Mouse (Mus musculus) lung, embryonic 16.5 days (tissue): ENCODE measurements around the gene Anapc16. TPM values are rescaled to one million over a fixed set of nuclear protein-coding genes. Genes with fewer than 3 reads are reported as not detected.

Experiments used
- ATAC-seq: fragments of 200-750 bp; cut with Nextera tagmentation; 2 replicates; pipeline ENCODE4 v1.8.0; 2017; ENCODE audit warnings: low read depth, mild to moderate bottlenecking, moderate library complexity
- H3K27ac ChIP-seq: fragments of 300-500 bp; sonication (generic); 2 replicates; pipeline ENCODE4 v1.5.1; 2014; ENCODE audit warnings: mild to moderate bottlenecking, control low read depth, low read length
- H3K27me3 ChIP-seq: fragments of 300-500 bp; sonication (generic); 2 replicates; pipeline ENCODE4 v1.6.1; 2014; ENCODE audit warnings: low read depth, low read length, mixed read lengths; ENCODE audit not compliant: control insufficient read depth, insufficient read depth
- H3K36me3 ChIP-seq: fragments of 300-500 bp; sonication (generic); 2 replicates; pipeline ENCODE4 v1.6.1; 2014; ENCODE audit warnings: low read length; ENCODE audit not compliant: control insufficient read depth, insufficient read depth
- H3K4me1 ChIP-seq: fragments of 300-500 bp; sonication (generic); replicated peaks from 2 replicates; pipeline ENCODE4 v1.6.1; 2014; ENCODE audit warnings: low read length, mixed read lengths; ENCODE audit not compliant: control insufficient read depth, insufficient read depth
- H3K4me2 ChIP-seq: fragments of 300-500 bp; sonication (generic); 2 replicates; pipeline ENCODE4 v1.6.1; 2014; ENCODE audit warnings: low read depth, low read length, control low read depth
- H3K4me3 ChIP-seq: fragments of 300-500 bp; sonication (generic); 2 replicates; pipeline ENCODE4 v1.5.1; 2014; ENCODE audit warnings: mild to moderate bottlenecking, low read length, control low read depth
- H3K9ac ChIP-seq: fragments of 300-500 bp; sonication (generic); 2 replicates; pipeline ENCODE4 v1.6.1; 2014; ENCODE audit warnings: low read length, control low read depth
- H3K9me3 ChIP-seq: fragments of 300-500 bp; sonication (generic); 2 replicates; pipeline ENCODE4 v1.6.1; 2016; ENCODE audit warnings: low read length; ENCODE audit not compliant: control insufficient read depth
- WGBS: fragments of 180-500 bp; shearing (Covaris S2); extraction: QIAGEN DNeasy Blood & Tissue Kit; methylation state at CpG from one replicate; pipeline ENCODE4 v1.1.7; 2014; 5-methylcytosine and 5-hydroxymethylcytosine counted together
- polyA plus RNA-seq: library from polyadenylated mRNA; unstranded; fragments of >200 nt; fragmentation: Nextera tagmentation; extraction: Ambion mirVana; gene quantifications from 2 replicates; pipeline ENCODE4 v1.2.1, GENCODE M21; 2015

Anapc16 gene
- polyA plus RNA-seq, 1 experiment from 2014 or later, result 103 TPM

- H3K4me2 ChIP-seq, result no peak overlapping the region
- ATAC-seq, result no peak
- 82% methylated on average over 8 of the region's 8 CpGs for WGBS
- H3K4me3 ChIP-seq, result no peak overlapping the region
- no peak overlapping the region for H3K9ac ChIP-seq
- H3K4me1 ChIP-seq, result peaks cover 7% of the 10 kb centered on the region
- no peak overlapping the region for H3K27ac ChIP-seq
- H3K9me3 ChIP-seq, result no peaks in the 10 kb centered on the region
- no peaks in the 10 kb centered on the region for H3K27me3 ChIP-seq
- H3K36me3 ChIP-seq, result no peaks in the 10 kb centered on the region
These were observed 28.6 kb upstream of the Anapc16 start for GRCm38 (mm10) chr10:60031562-60031961.

DNA sequence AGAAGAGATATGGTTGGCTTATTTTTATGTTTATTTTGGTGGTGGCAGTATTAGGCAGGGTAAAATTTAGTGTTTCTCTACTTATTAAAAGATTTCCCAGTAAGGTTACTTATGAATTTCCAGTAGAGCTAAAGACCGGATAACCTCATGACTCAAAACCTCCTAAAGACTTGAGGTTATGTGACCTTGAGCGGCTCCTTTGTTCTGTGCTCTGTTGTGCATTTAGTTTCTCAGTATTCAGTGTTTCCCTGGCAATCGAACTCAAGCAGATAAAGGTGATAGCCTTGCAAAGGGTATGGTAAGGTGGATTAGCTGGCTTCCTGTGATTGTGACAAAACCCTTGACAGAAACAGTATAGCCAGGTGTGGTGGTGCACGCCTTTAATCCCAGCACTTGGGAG lies 26.5 kb upstream of the Anapc16 start:
- no peak for ATAC-seq
- 92% methylated on average over 4 of the region's 4 CpGs for WGBS
- Histone ChIP-seq H3K4me1 (peaks cover 7% of the 10 kb centered on the region), H3K9me3 (no peaks in the 10 kb centered on the region), H3K27ac (no peak overlapping the region), H3K36me3 (no peaks in the 10 kb centered on the region), H3K4me2 (no peak overlapping the region), H3K27me3 (no peaks in the 10 kb centered on the region), H3K4me3 (no peak overlapping the region), H3K9ac (no peak overlapping the region)

- H3K4me1 ChIP-seq, result peaks cover 7% of the 10 kb centered on the region
- no peak overlapping the region for H3K27ac ChIP-seq
- H3K9ac ChIP-seq, result no peak overlapping the region
- no peaks in the 10 kb centered on the region for H3K27me3 ChIP-seq
- no peaks in the 10 kb centered on the region for H3K9me3 ChIP-seq
- H3K4me3 ChIP-seq, result no peak overlapping the region
- no peak for ATAC-seq
- no peaks in the 10 kb centered on the region for H3K36me3 ChIP-seq
- H3K4me2 ChIP-seq, result no peak overlapping the region
- WGBS, result 62% methylated on average over 7 of the region's 7 CpGs
These were observed 26.0 kb upstream of the Anapc16 start for GRCm38 (mm10) chr10:60028979-60029378.

DNA sequence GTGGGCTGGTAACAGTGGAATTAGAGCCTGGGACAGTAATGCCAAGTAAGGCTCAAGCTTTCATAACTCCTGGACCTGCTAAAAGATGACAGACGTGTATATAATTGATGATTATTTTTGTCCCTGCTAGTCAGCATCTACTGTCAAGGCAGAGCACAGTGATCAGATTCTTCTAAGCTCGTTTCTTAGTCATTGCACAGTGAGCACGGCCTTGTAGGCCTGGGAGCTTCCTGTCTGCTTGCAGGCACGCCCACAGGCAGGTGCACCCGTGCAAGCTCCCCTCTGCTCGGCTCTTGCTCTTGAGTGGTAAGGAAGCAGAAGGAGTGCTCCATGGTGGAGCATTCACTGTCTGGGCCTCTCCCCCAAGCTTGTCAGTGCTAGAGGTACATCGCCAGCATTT lies 25.2 kb upstream of the Anapc16 start:
- Histone ChIP-seq H3K27ac (no peak overlapping the region), H3K4me1 (peaks cover 7% of the 10 kb centered on the region), H3K4me2 (no peak overlapping the region), H3K9me3 (no peaks in the 10 kb centered on the region), H3K27me3 (no peaks in the 10 kb centered on the region), H3K9ac (no peak overlapping the region), H3K4me3 (no peak overlapping the region), H3K36me3 (no peaks in the 10 kb centered on the region)
- ATAC-seq, result no peak
- 60% methylated on average over 7 of the region's 7 CpGs for WGBS

- WGBS, result 23% methylated on average over 2 of the region's 2 CpGs
- Histone ChIP-seq H3K4me2 (no peak overlapping the region), H3K9ac (no peak overlapping the region), H3K27ac (no peak overlapping the region), H3K4me1 (peaks cover 2% of the 10 kb centered on the region; the same call in 1 of the 2 replicates), H3K4me3 (no peak overlapping the region), H3K36me3 (no peaks in the 10 kb centered on the region), H3K9me3 (no peaks in the 10 kb centered on the region), H3K27me3 (no peaks in the 10 kb centered on the region)
- no peak for ATAC-seq
These were observed 24.7 kb upstream of the Anapc16 start for GRCm38 (mm10) chr10:60027619-60028084.

- no peak overlapping the region for H3K4me2 ChIP-seq
- no peak overlapping the region for H3K4me3 ChIP-seq
- H3K9me3 ChIP-seq, result no peaks in the 10 kb centered on the region
- WGBS, result 44% methylated on average over 13 of the region's 13 CpGs
- H3K27me3 ChIP-seq, result no peaks in the 10 kb centered on the region
- H3K9ac ChIP-seq, result no peak overlapping the region
- peaks cover 2% of the 10 kb centered on the region; the same call in 1 of the 2 replicates for H3K4me1 ChIP-seq
- H3K27ac ChIP-seq, result no peak overlapping the region
- no peaks in the 10 kb centered on the region for H3K36me3 ChIP-seq
- no peak for ATAC-seq
These were observed 23.9 kb upstream of the Anapc16 start for GRCm38 (mm10) chr10:60026759-60027395.

GRCm38 (mm10) chr10:60023751-60024150 lies 20.8 kb upstream of the Anapc16 start:
- no peak overlapping the region for H3K4me2 ChIP-seq
- no peaks in the 10 kb centered on the region for H3K36me3 ChIP-seq
- no peak overlapping the region for H3K27ac ChIP-seq
- no peaks in the 10 kb centered on the region for H3K9me3 ChIP-seq
- peaks cover 2% of the 10 kb centered on the region; the same call in 1 of the 2 replicates for H3K4me1 ChIP-seq
- no peak for ATAC-seq
- no peak overlapping the region for H3K4me3 ChIP-seq
- H3K9ac ChIP-seq, result no peak overlapping the region
- no peaks in the 10 kb centered on the region for H3K27me3 ChIP-seq
- 71% methylated on average over 1 of the region's 1 CpGs for WGBS

DNA sequence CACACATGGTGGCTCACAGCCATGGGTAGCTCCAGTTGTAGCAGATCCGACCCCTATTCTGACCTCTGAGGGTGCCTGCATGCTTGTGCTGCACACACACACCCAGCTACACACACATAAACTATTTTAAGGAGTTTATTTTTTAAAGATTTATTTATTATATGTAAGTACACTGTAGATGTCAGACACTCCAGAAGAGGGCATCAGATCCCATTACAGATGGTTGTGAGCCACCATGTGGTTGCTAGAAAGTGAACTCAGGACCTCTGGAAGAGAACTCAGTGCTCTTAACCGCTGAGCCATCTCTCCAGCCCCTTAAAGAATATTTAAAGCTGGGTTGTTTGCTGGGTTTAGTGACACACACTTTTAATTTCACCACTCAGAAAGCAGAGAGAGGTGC lies 16.4 kb upstream of the Anapc16 start:
- Histone ChIP-seq H3K9me3 (no peaks in the 10 kb centered on the region), H3K4me2 (no peak overlapping the region), H3K36me3 (0 out of 2 replicates have a peak, but pooled peaks cover 2% of the 10 kb centered on the region), H3K9ac (no peak overlapping the region), H3K4me3 (no peak overlapping the region), H3K27me3 (no peaks in the 10 kb centered on the region), H3K4me1 (no peaks in the 10 kb centered on the region), H3K27ac (no peak overlapping the region)
- 65% methylated on average over 2 of the region's 2 CpGs for WGBS
- no peak for ATAC-seq

GRCm38 (mm10) chr10:60016223-60016622 lies 13.3 kb upstream of the Anapc16 start:
- Histone ChIP-seq H3K4me1 (no peaks in the 10 kb centered on the region), H3K4me3 (no peak overlapping the region), H3K9me3 (no peaks in the 10 kb centered on the region), H3K4me2 (no peak overlapping the region), H3K27ac (no peak overlapping the region), H3K27me3 (no peaks in the 10 kb centered on the region), H3K36me3 (peaks cover 6% of the 10 kb centered on the region; the same call in 1 of the 2 replicates), H3K9ac (no peak overlapping the region)
- ATAC-seq, result no peak
- WGBS, result 85% methylated on average over 6 of the region's 6 CpGs
